Mouse (Mus musculus): ENCODE data around the gene Rpl32. TPM values are rescaled to one million over a fixed set of nuclear protein-coding genes. Genes with fewer than 3 reads are reported as not detected.
A peak's percentile ranks its signal among the peaks of the same experiment; 100 is the strongest.

Gene Rpl32
- polyA plus RNA-seq, 1 experiment = 1,894 TPM

- WGBS = 41% methylated on average over 20 of the region's 20 CpGs
Observed at GRCm38 (mm10) chr6:115770059-115770670, 38.4 kb downstream of the Rpl32 start.

GRCm38 (mm10) chr6:115768207-115768606, 40.3 kb downstream of the Rpl32 start:
- 21% methylated on average over 4 of the region's 4 CpGs for WGBS
- H3K4me3 ChIP-seq (replicated peaks; ENCODE audit: control insufficient read depth, low read depth, low read length) = no peak overlapping the region
- peaks cover 4% of the 10 kb centered on the region for H3K4me1 ChIP-seq (ENCODE audit: control insufficient read depth, insufficient read depth, low read length)
- no peak overlapping the region for H3K27ac ChIP-seq (ENCODE audit: control insufficient read depth, insufficient read depth, low read depth, low read length, poor library complexity)
- no peak for TF ChIP-seq CTCF (IDR thresholded peaks at IDR 0.05; ENCODE audit: control insufficient read depth, insufficient read depth, low read length)
- TF ChIP-seq POLR2A (IDR thresholded peaks at IDR 0.05; ENCODE audit: borderline replicate concordance, control insufficient read depth, low read depth, low read length) = no peak

More at GRCm38 (mm10) chr6:115770059-115770670, 38.4 kb downstream of the Rpl32 start:
- H3K4me3 ChIP-seq (replicated peaks; ENCODE audit: control insufficient read depth, low read depth, low read length) = no peak overlapping the region
- H3K27ac ChIP-seq (ENCODE audit: control insufficient read depth, insufficient read depth, low read depth, low read length, poor library complexity) = no peak overlapping the region
- peak; percentile 25; the same call in 1 of the 2 replicates for TF ChIP-seq CTCF (IDR thresholded peaks at IDR 0.05; ENCODE audit: control insufficient read depth, insufficient read depth, low read length)
- TF ChIP-seq POLR2A (IDR thresholded peaks at IDR 0.05; ENCODE audit: borderline replicate concordance, control insufficient read depth, low read depth, low read length) = no peak
- H3K4me1 ChIP-seq (ENCODE audit: control insufficient read depth, insufficient read depth, low read length) = peaks cover 3% of the 10 kb centered on the region

DNA sequence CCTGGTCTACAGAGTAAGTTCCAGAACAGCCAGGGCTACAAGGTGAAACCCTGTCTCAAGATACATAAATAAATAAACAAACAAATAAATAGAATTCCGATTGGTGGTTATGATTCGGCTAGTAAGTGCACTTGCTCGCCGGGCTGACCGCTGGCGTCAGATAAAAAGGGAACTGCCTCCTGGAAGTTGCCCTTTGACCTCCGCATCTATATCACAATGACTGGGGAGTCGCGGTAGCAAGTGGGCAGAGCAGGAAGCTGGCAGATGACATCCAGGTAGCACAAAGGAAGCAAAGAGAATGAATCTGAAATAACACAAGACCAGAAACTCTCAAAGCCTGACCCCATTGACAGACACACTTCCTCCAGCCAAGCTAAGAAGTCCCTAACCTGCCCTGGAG, 41.2 kb downstream of the Rpl32 start:
- H3K27ac ChIP-seq (ENCODE audit: control insufficient read depth, insufficient read depth, low read depth, low read length, poor library complexity) = no peak overlapping the region
- peaks cover 4% of the 10 kb centered on the region for H3K4me1 ChIP-seq (ENCODE audit: control insufficient read depth, insufficient read depth, low read length)
- H3K4me3 ChIP-seq (replicated peaks; ENCODE audit: control insufficient read depth, low read depth, low read length) = no peak overlapping the region
- 29% methylated on average over 9 of the region's 9 CpGs for WGBS
- no peak for TF ChIP-seq POLR2A (IDR thresholded peaks at IDR 0.05; ENCODE audit: borderline replicate concordance, control insufficient read depth, low read depth, low read length)
- TF ChIP-seq CTCF (IDR thresholded peaks at IDR 0.05; ENCODE audit: control insufficient read depth, insufficient read depth, low read length) = no peak

GRCm38 (mm10) chr6:115764179-115764578, 44.4 kb downstream of the Rpl32 start:
- peaks cover 9% of the 10 kb centered on the region for H3K4me1 ChIP-seq (ENCODE audit: control insufficient read depth, insufficient read depth, low read length)

DNA sequence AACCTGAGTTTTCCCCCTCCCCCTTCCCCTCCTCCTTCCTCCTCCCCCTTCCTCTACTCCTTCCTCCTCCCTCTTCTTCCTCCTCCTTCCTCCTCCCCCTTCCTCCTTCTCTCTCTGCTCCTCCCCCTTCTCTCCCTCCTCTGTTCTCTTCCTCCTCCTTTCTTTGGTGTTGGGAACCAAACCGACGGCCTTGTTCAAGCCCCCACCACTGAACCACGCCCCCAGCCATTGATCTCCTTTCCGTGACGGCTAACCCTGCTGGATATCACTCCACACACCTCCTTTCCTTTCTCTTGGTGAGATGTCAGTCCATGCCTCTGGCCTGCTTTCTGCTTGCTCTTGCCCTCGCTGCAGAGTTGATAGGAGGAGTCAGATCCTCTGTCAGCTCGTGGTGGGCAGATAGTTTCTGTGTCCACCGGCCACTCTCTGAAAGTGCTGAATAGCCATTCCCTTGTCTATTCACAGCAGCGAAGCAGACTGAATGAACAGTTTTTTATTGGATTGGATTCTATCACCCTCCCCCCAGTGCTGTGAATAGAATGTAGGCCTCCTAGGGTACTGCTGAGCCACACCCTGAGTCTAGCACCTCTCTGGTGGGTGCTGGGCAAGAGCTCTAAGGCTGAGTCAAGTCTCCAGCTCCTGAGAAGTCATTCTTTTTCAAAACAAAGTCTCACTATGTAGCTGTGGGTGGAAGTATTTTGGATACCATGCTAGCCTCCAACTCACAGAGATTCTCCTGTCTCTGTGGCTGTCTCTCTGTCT, 46.4 kb downstream of the Rpl32 start, which contains the start of gene Tmem40:
TSS of gene Tmem40 (minus strand) at position 416 of the 762 bp plus-strand sequence.
- WGBS = 6% methylated on average over 9 of the region's 9 CpGs
- no peak within 1 kb of the TSS for H3K4me3 ChIP-seq (replicated peaks; ENCODE audit: control insufficient read depth, low read depth, low read length)
- peaks cover 9% of the 10 kb centered on the region for H3K4me1 ChIP-seq (ENCODE audit: control insufficient read depth, insufficient read depth, low read length)
- no peak for TF ChIP-seq CTCF (IDR thresholded peaks at IDR 0.05; ENCODE audit: control insufficient read depth, insufficient read depth, low read length)
- TF ChIP-seq POLR2A (IDR thresholded peaks at IDR 0.05; ENCODE audit: borderline replicate concordance, control insufficient read depth, low read depth, low read length) = no peak
- peak within 1 kb of the TSS; percentile 36; the same call in 1 of the 2 replicates for H3K27ac ChIP-seq (ENCODE audit: control insufficient read depth, insufficient read depth, low read depth, low read length, poor library complexity)

More at GRCm38 (mm10) chr6:115764179-115764578, 44.4 kb downstream of the Rpl32 start:
- TF ChIP-seq POLR2A (IDR thresholded peaks at IDR 0.05; ENCODE audit: borderline replicate concordance, control insufficient read depth, low read depth, low read length) = peak; percentile 17; the same call in 1 of the 2 replicates
- TF ChIP-seq CTCF (IDR thresholded peaks at IDR 0.05; ENCODE audit: control insufficient read depth, insufficient read depth, low read length) = no peak
- Histone ChIP-seq H3K4me3 (replicated peaks; ENCODE audit: control insufficient read depth, low read depth, low read length) (no peak overlapping the region), H3K27ac (ENCODE audit: control insufficient read depth, insufficient read depth, low read depth, low read length, poor library complexity) (peak overlapping the region; percentile 73)
- WGBS = 5% methylated on average over 7 of the region's 7 CpGs

- TF ChIP-seq POLR2A (IDR thresholded peaks at IDR 0.05; ENCODE audit: borderline replicate concordance, control insufficient read depth, low read depth, low read length) = no peak
- no peak for TF ChIP-seq CTCF (IDR thresholded peaks at IDR 0.05; ENCODE audit: control insufficient read depth, insufficient read depth, low read length)
- Histone ChIP-seq H3K4me3 (replicated peaks; ENCODE audit: control insufficient read depth, low read depth, low read length) (no peak overlapping the region), H3K27ac (ENCODE audit: control insufficient read depth, insufficient read depth, low read depth, low read length, poor library complexity) (peak overlapping the region; percentile 73), H3K4me1 (ENCODE audit: control insufficient read depth, insufficient read depth, low read length) (peaks cover 9% of the 10 kb centered on the region)
- whole genome bisulfite sequencing = 41% methylated on average over 4 of the region's 4 CpGs
Observed at GRCm38 (mm10) chr6:115760982-115761381, 47.6 kb downstream of the Rpl32 start.

GRCm38 (mm10) chr6:115760137-115760536, 48.4 kb downstream of the Rpl32 start:
- TF ChIP-seq POLR2A (IDR thresholded peaks at IDR 0.05; ENCODE audit: borderline replicate concordance, control insufficient read depth, low read depth, low read length) (no peak), CTCF (IDR thresholded peaks at IDR 0.05; ENCODE audit: control insufficient read depth, insufficient read depth, low read length) (no peak)
- 71% methylated on average over 4 of the region's 4 CpGs for WGBS
- Histone ChIP-seq H3K4me3 (replicated peaks; ENCODE audit: control insufficient read depth, low read depth, low read length) (no peak overlapping the region), H3K27ac (ENCODE audit: control insufficient read depth, insufficient read depth, low read depth, low read length, poor library complexity) (peak overlapping the region; percentile 73), H3K4me1 (ENCODE audit: control insufficient read depth, insufficient read depth, low read length) (peaks cover 6% of the 10 kb centered on the region)

DNA sequence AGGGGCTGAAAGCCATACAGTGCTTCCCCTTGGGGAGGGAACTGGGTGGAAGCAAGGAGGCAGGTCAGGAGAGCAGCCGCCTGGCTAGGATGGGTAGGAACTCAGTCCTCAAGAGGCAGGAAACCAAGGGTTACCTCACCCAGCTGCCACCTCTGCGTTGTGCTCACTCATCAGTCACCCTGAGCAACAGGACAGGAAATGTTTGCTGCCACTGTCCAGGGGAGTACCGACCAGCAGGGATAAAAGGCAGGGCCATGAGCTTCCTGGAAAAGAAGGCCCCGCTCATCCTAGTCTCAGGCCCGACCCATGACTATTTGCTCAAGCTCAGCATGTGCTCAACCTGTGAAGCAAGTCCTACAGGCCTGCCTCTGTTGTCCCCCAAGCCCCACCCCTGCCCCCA, 49.1 kb downstream of the Rpl32 start:
- peak overlapping the region; percentile 63 for H3K4me3 ChIP-seq (replicated peaks; ENCODE audit: control insufficient read depth, low read depth, low read length)
- H3K27ac ChIP-seq (ENCODE audit: control insufficient read depth, insufficient read depth, low read depth, low read length, poor library complexity) = peak overlapping the region; percentile 73
- peaks cover 5% of the 10 kb centered on the region for H3K4me1 ChIP-seq (ENCODE audit: control insufficient read depth, insufficient read depth, low read length)

More for the DNA sequence above, 49.1 kb downstream of the Rpl32 start:
- WGBS = 16% methylated on average over 5 of the region's 5 CpGs
- no peak for TF ChIP-seq CTCF (IDR thresholded peaks at IDR 0.05; ENCODE audit: control insufficient read depth, insufficient read depth, low read length)
- TF ChIP-seq POLR2A (IDR thresholded peaks at IDR 0.05; ENCODE audit: borderline replicate concordance, control insufficient read depth, low read depth, low read length) = no peak

All from bone marrow, adult 2 months (tissue).